Mouse (Mus musculus): Measurements from ENCODE around the gene Klrb1b.
A peak's percentile ranks its signal among the peaks of the same experiment; 100 is the strongest.
"Not testable (repeated sequence)": the region's sequence is repeated elsewhere in the genome, so short reads cannot be mapped to it uniquely, and the experiment has no call there.

The Klrb1b gene

GRCm38 (mm10) chr6:128841327-128842089, 15.4 kb upstream of the Klrb1b start:
- ATAC-seq (ENCODE audit: low TSS enrichment) = no peak

GRCm38 (mm10) chr6:128840669-128841068, 14.5 kb upstream of the Klrb1b start:
- not testable (repeated sequence) for ATAC-seq (ENCODE audit: low TSS enrichment)

DNA sequence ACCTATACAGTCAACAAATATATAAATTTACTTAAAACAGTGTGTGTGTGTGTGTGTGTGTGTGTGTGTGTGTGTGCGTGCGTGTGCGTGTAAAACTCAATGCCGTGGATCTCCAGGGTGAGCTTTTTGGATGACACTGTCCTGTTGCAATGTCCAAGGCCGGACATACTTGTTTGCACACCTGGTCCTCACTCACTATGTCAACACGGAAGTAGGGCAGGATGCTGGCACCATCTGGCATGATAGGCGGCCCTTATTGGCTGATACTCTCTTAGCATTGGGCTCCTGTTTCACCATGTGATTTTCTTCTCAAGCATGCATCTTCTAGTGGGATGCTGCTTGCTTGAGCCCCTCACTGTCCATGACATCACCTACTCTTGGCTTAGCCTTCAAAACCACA, 13.8 kb upstream of the Klrb1b start:
- no peak for ATAC-seq (ENCODE audit: low TSS enrichment)

- ATAC-seq (ENCODE audit: low TSS enrichment) = peak; percentile 7
Measured at GRCm38 (mm10) chr6:128839266-128839771, 13.2 kb upstream of the Klrb1b start.

GRCm38 (mm10) chr6:128838342-128839265, 12.5 kb upstream of the Klrb1b start:
- ATAC-seq (ENCODE audit: low TSS enrichment) = peak; percentile 28

DNA sequence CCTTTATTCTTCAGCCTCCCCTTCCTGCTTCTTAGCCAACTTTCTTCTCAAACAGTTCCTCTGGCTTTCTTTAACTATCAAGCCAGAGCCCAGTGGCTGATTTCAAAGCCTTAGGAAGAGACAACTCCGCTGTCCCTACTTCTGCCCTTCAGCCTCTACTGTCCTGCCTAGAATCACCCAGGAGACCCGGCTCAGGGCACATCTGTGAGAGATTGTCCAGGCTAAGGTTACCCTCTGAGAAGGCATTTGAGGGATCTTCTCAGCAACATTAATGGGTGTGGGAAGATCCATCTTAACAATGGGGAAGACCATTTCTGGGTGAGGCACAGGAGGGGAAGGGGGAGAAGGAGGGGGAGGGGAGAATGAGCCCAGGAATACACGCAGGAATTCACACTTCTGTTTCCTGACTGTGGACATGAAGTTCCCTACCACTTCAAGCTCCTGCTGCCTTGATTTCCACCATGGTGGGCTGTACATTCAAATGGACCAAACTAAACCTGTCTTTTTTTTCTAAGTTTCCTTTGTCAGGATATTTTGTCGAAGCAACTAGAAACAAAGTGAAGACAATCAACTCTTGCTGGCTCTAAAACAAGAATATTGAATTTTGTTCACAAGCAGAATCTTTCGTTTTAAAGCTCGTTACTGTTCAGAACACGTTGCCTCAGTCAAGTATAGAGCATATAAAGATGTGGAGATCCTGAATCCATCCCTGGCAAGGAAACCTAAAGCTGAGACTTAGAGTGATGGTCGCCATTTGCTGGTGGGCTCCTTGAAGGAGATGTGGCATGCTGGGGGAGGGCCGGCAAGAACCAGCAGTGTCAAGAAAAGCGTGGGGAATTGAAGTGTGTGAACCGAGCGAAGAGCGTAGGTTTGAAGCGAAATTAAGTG, 11.6 kb upstream of the Klrb1b start:
- peak; percentile 54 for ATAC-seq (ENCODE audit: low TSS enrichment)

GRCm38 (mm10) chr6:128836955-128837334, 10.8 kb upstream of the Klrb1b start:
- ATAC-seq (ENCODE audit: low TSS enrichment) = no peak

DNA sequence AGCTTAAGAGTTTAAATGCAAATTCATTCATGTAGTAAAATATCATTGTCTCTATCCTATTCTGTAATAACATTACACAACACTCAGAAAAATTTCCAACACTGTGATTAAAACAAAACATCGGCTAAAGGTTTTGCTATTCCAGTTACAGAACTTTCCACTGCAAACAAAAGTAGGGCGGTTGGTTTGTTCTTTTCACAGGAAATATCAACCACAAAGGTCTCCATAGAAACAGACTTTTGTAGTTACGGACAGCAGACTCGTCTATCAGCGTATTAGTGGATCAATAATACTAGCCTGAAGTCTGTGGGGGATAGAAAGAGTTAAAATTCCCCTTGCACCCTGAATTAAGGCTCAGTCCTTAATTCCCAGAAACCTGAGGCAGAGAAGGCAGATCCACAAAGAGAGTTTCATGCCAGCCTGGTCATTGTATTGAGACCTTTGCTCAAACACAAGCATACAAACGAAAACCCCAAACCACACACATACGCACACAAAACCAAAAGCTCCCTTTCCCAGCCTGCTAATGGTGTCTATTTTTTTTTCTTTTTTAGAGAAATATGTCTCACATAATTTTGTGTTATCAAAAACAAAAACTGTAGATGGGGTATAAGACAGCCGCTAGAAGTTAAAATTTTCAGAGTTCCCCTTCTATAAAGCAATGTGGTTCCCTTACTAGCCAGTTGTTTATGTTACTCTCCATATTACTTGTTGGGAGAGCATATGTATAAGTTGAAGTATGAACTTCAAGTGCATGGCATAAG, 10.2 kb upstream of the Klrb1b start:
- ATAC-seq (ENCODE audit: low TSS enrichment) = no peak

DNA sequence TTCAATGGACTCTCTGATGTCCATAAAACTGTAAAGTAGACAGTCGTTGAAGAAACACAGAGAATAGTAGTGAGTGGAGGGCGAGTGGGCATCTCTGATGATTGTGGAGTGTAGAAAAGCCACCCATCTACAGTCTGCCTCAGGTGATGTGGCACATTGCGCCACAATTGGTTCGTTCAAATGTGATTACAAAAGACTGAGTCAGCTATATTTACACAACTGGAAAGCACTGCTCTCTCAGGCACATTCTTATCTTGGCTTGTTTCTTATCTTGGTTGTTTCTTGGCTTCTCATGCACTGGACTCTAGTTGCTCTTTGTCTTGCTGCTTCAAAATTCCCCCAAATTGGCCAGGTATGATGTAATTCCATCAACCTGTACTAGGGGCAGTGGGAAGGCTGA, 9.4 kb upstream of the Klrb1b start:
- no peak for ATAC-seq (ENCODE audit: low TSS enrichment)

DNA sequence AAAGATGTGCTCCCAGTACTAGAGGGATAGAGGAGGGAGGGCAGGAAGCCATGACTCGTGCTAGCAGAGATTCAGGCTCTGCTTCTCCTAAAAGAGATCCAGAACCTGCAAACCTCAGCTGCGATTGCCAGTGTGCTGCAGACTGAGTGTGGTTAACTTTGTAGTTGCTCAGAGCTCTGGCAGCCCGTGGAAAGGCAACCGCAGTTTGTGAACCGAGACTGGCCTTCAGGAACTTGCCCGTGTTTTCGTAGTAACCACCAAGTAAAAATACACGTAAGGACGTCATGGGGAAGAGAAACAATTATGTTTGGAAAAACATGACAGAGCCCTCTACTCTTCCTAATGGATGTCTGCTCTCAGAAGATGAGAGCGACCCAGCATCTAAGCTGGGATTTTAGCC, 6.9 kb upstream of the Klrb1b start:
- ATAC-seq (ENCODE audit: low TSS enrichment) = no peak

- no peak for ATAC-seq (ENCODE audit: low TSS enrichment)
Measured at GRCm38 (mm10) chr6:128829837-128830236, 3.7 kb upstream of the Klrb1b start.

DNA sequence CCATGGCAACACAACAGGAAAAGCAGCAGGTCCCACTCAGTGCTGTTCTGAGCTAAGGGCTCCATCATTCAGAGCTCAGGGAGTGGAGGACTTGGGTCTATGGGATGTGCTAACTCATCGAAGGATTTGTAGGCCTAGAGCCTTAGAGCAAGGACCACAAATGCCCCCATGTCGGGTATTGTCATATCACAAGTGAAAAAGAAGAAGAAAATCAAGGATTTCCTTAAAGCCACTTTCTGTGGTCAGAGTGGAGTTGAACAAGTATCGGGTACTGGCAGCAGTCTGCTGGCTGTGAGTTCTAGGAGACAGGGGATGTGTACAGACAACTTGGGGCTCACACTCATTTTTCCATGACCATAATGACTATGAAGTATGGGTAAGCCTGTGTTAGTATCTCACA, 650 bp upstream of the Klrb1b start:
- ATAC-seq (ENCODE audit: low TSS enrichment) = no peak

DNA sequence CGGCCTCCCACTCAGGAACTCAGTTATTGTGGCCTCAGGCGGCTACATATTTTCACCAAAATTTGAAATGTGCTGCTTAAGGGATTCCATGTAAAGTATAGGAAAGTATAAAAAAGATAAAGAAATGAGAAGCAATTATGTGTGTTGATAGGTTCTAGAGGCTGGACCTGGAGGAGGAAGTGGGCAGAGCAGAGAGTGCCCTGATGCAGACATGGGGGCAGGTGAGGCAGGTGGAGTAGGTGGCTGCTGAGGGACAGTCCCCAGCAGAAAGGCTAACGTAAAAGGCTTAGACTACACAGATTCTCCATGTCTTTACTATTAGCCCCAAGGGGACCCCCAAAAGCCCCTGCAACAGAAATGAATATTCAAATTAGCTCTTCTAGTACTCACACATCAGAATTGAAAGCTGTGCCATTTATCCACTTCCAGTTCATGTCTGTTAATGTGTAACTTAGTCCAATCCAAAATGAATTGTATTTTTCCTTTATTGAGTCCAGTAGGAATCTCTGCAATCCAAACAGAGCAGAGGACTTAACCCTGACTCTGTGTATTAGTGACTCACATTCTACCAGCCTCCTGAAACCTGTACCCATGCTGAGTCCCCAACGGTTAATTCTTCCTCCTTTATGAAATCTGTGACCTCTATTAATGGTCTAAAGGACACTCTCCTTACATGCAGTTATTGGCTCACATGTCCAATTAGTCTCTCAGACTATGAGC, 7.9 kb downstream of the Klrb1b start:
- no peak for ATAC-seq (ENCODE audit: low TSS enrichment)

DNA sequence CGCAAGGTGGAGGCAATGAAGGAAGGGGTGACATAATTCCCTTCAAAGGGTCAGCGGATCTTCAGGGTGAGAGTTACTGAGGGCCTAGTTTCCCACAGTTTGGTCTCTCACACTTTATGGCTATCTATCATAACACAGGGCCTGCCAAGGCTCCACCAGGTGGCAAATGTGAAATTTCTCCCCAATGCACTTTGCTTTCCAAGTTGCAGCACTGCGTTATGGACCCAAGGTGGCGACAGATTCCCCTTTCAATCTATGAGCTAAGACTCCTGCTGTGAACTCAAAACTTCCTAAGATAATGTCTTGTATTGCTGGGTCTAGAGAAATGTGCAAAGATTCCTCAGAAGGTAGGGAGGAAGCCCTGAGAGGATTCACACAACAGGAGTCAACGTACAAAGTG, 17.6 kb downstream of the Klrb1b start:
- ATAC-seq (ENCODE audit: low TSS enrichment) = peak; percentile 89

- no peak for ATAC-seq (ENCODE audit: low TSS enrichment)
Measured at GRCm38 (mm10) chr6:128807021-128807420, 19.1 kb downstream of the Klrb1b start.

DNA sequence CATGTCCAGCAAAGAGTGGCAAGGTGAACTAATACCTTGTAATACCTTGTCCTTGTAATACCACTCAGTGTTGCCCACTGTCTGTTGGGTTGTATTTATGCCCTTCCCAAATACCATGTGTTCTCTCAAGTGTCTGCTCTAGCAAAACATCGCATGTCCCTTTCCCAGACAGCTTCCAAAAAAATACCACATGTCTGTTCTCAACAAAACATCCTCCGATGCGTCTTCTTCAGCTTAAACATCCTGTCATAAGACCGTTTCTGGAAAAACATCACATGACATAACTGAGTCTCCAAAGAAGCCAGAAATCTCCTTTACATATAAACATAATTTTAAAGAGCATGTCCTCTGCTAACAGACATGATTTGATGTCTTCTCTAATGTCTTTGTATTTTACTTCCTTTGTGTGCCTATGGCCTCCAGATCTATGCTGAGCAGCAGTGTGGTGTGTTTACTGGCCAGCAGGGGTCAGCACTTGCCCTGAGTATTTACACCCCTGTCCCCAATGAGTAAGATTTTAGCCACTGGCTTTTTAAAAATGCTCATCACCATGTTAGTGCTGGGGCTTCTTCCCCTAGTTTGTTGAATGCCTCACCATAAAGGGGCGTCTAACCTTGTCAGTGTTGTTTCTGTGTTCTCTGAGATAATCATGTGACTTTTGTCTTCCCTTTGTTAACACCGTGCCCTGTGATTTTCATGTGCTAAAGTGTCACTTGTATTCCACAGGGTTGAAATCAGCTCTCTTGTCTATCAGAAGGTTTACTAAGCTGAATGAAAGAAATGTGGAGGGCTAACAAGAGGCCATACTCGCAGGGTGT, 21.1 kb downstream of the Klrb1b start:
- ATAC-seq (ENCODE audit: low TSS enrichment) = 0 out of 2 replicates have a peak, but pooled peaks have one; percentile 30

GRCm38 (mm10) chr6:128802999-128803857, 22.9 kb downstream of the Klrb1b start:
- ATAC-seq (ENCODE audit: low TSS enrichment) = peak; percentile 84

DNA sequence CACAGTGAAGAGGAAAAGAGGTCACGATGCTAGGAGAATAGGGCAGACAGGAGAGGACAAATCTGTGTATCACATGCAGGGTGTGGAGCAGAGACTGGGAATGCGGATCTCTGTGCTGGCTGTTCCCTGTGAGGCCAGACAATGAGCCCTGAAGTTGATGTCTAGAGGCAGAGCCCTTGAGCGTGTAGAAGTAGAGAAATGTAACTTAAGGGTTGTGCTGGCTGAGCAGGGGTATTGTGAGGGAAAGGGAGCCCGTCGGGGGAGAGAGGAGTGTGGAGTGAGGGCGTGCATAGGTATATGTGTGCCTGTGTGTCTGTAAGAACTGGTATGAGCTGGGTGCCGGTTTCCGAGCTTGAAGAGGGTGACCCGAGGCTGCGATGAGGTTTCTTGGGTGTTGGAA, 23.6 kb downstream of the Klrb1b start:
- peak; percentile 30 for ATAC-seq (ENCODE audit: low TSS enrichment)
